In genomic region chr12:85951036-85951435, GRCm38 (mm10) we compare ENCODE assay signal across 17 mouse cellular contexts.
"Had no signal": no experiment of that assay in that cellular context is flagged by ENCODE, and none has a peak within 500 bp of the region (broad histone marks: within the 10 kb centered on the region; RNA-seq: fewer than 3 reads in every experiment).

No protein-coding gene starts in this region.

- ATAC-seq: liver, postnatal 0 days; midbrain, embryonic 13.5 days; midbrain, embryonic 15.5 days had no signal

- H3K9me3 ChIP-seq: liver, embryonic 13.5 days; liver, embryonic 15.5 days; megakaryocyte, embryonic 14.5 days; midbrain, embryonic 13.5 days; midbrain, embryonic 15.5 days; neural tube, embryonic 12.5 days; stomach, embryonic 15.5 days had no signal

- DNase-seq: liver; liver, embryonic 13.5 days; liver, postnatal 0 days; lung, postnatal 10 days; right cerebral cortex, postnatal 14 days; thymus, adult 2 months; thymus, postnatal 25 days; thymus, postnatal 4 days had no signal

- H3K9ac ChIP-seq: liver, embryonic 13.5 days; liver, embryonic 15.5 days; liver, postnatal 0 days; midbrain, embryonic 13.5 days; midbrain, embryonic 15.5 days; neural tube, embryonic 12.5 days; stomach, embryonic 15.5 days had no signal

- H3K27ac ChIP-seq: liver, embryonic 13.5 days; liver, embryonic 15.5 days; macrophage; midbrain, embryonic 13.5 days; midbrain, embryonic 15.5 days; neural tube, embryonic 12.5 days; stomach, embryonic 15.5 days; stomach, postnatal 0 days had no signal

- H3K4me2 ChIP-seq: liver, embryonic 13.5 days; liver, embryonic 15.5 days; midbrain, embryonic 11.5 days; midbrain, embryonic 13.5 days; midbrain, embryonic 15.5 days; neural tube, embryonic 12.5 days; stomach, embryonic 15.5 days had no signal

- H3K27me3 ChIP-seq: liver, embryonic 13.5 days; liver, embryonic 15.5 days; megakaryocyte, embryonic 14.5 days; midbrain, embryonic 13.5 days; midbrain, embryonic 15.5 days; neural tube, embryonic 12.5 days; stomach, embryonic 15.5 days had no signal

- H3K36me3 ChIP-seq: liver, embryonic 15.5 days; midbrain, embryonic 15.5 days; stomach, embryonic 15.5 days had no signal

- H3K4me1 ChIP-seq: liver, embryonic 15.5 days; midbrain, embryonic 13.5 days; midbrain, embryonic 15.5 days; neural tube, embryonic 12.5 days had no signal

- H3K4me3 ChIP-seq: liver, embryonic 13.5 days; liver, embryonic 15.5 days; megakaryocyte, embryonic 14.5 days; midbrain, embryonic 13.5 days; midbrain, embryonic 15.5 days; neural tube, embryonic 12.5 days; stomach, embryonic 15.5 days had no signal
